Mouse (Mus musculus): Measurements from ENCODE around the gene Rab31.

The Rab31 gene

DNA sequence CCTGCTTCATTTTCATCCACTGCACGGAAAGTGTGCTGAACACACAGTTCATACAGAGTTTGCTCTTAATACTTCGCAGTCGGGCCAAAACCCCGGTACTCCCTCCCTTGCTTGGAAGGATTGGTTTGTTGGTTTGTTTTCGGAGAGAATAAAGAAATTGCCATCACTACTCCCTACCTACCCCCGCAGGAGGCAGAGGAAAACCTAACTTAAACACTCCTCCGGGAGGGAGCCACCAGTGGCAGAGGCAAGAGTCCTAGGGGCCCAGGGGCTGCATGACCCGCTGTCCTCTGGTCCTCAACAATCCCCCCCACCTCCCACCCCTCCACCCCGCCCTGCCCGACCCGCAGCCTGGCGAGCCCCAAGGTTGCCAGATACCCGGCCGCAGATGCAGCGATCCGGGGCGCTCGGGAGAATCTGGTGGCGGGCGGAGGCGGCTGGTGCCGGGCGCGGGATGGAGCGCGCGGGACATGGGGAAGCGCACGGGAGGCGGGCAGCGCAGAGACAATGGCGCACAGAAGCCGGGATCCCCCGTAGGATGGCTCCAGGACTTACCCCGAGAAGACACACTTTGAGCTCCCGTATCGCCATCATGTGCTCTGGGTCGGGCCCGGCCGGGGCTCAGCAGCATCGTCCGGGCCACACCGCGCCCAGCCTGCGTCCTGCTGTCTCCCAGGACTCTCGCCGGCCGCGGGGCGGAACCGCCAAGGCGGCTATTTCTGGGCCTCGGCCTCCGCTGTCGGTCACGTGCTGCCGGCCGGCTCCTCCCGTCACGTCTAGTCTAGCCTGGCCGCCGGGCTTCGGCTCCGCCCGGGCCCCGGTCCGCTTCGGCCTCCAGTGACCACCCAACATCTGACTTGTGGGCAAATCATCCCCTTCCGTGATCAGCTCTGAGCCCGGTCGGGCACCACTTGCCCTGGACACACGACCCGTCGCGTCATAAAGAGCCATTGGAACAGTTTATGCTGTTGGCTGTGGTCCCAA, at the start of gene Rab31:
Gene Rab31 (minus strand): TSS at position 802 of the 984 bp plus-strand sequence.
- peak; percentile 83 for DNase-seq (ENCODE audit: extremely low spot score, low spot score)

DNA sequence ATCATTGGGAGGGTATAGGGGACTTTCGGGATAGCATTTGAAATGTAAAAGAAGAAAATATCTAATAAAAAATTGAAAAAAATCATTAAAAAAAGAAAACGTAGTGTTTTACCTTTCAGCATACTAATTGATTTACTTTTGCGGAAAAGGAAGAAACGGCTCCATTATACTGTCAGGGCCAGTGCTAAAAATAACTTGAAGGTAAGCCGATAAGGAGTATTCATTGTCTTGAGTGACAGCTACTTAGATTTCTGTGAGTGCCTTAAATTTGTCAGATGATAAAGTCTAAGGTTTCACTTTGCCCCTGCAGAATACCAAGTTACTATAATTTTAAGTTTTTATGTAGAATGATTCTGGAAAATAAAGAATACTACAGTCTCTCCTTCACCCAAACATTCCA, 47.6 kb upstream of the Rab31 start:
- no peak for DNase-seq (ENCODE audit: extremely low spot score, low spot score)

DNA sequence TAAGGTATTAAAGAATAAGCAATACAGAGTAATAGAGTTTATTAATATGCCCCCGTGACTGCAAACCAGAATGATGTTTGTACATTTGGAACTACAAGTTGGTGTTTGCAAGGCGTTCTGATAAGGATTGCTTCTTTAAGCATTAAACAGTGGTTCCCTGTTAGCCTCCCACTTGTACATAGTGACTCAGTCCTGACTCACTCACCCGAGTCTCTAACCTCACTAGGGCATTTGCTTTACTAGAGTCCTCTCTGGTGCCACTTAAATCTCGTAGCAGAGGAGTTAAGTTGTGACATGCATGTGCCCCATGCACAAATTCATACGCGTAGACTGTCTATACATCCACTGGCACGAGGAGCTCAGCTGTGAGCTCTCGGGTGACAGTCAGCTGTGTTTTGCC, 41.2 kb upstream of the Rab31 start:
- no peak for DNase-seq (ENCODE audit: extremely low spot score, low spot score)

DNA sequence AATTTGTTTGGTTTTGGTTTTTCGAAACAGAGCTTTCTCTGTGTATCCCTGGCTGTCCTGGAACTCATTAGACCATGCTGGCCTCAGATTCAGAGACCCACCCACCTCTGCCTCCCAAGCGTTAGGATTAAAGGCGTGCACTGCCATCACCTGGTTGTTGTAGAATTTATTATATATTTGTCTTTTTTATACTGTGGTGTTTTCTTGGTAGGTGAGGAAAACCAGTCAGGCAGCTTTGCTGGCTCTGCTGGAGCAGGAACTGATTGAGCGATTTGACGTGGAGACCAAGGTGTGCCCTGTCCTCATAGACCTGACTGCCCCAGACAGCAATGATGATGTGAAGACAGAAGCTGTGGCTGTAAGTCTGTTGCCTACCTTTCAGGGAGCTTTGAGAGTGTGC, 38.5 kb upstream of the Rab31 start:
- DNase-seq (ENCODE audit: extremely low spot score, low spot score): no peak

DNA sequence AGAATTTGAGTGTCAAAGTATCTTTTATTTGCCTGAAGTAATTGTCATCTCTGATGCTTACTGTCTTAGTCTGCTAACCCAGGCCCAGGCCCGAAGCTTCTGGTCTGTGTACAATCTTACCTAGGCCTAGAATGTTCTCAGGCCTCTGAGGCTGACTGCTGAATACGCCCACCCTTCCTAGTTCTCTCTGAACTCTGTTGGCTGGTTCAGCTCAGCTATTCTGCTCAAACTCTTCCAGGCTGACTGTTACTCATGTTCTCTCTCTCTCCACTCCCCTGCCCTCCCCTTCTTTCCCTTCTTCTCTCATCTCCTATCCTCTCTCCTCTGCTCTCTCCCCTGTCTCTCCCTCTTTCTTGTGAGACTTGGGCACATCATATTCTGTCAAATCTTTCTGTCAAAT, 33.9 kb upstream of the Rab31 start:
- DNase-seq (ENCODE audit: extremely low spot score, low spot score): no peak

DNA sequence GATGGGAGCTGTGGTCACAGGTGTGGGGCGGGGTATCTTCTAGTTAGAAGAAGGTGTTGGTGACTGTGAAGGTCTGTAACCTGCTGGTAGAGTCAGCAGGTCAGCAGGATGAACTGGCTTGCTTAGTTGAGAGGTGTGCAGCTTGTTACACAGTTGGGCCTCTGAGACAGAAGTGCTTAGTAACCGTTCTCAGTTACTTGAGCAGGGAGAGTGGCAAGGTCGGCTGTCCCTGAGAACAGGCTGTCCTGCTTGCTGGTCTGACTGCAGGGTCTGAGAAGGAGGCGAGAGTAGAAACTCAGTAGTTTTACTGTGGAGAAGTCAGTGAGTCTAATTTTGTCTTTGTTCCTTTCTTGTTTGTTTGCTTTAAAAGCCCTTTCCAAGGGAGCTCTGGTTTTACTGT, 33.4 kb upstream of the Rab31 start:
- DNase-seq (ENCODE audit: extremely low spot score, low spot score): no peak

DNA sequence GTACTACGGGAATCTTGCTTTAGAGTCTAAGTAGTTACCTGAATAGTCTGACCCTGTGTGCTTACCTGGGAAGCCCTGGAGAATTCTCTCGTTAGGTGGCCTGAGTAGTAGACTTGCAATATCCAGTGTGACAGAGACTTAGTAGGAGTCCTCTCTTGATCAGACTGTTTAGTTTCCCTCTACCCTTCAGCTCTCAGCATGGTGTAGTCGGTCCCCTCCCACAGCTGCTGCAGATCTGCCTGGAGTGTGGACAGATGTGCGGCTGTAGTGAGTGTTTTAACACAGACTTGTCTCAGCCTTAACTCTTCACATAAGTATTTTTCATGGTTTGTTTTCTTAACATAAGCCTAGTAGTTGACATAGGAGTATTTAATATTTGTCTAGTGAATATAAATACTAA, 29.5 kb upstream of the Rab31 start:
- DNase-seq (ENCODE audit: extremely low spot score, low spot score): no peak

DNA sequence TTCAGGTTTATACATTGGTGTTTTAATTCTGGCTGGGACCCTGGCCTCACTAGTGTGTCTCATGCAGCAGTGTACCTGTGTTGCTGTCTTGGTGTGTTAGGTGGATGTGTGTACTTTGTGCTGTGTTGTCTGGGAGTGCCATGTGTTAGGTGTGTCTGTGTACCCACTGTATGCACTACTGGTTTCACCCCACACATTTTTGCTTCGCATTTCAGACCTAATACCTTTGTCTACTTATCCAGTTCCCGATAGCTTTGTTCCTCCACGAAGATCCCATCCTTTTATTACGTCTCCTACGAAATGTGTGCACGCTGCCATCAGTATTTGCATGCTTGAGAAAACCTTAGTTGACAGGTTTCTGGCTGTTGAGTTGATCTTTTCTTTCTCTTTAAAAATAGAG, 27.9 kb upstream of the Rab31 start:
- DNase-seq (ENCODE audit: extremely low spot score, low spot score): no peak

DNA sequence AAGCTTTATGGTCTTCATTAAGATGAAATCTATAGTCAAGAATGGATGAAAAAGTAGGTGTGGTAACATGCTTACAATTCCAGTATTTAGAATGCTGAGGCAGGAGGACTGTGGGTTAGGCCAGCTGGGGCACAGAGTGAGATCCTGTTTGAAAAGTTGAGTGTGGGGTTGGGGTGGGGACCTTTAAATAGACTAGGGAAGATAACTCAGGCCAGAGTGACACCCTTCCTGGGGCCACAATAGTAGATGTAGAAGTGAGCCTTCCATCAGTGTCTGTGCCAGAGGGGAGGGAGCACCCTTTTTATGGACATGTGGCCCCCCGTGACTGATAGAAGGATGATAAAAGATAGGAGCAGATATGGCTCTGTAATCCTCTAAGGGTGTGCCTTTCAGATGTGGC, 26.8 kb upstream of the Rab31 start:
- no peak for DNase-seq (ENCODE audit: extremely low spot score, low spot score)

DNA sequence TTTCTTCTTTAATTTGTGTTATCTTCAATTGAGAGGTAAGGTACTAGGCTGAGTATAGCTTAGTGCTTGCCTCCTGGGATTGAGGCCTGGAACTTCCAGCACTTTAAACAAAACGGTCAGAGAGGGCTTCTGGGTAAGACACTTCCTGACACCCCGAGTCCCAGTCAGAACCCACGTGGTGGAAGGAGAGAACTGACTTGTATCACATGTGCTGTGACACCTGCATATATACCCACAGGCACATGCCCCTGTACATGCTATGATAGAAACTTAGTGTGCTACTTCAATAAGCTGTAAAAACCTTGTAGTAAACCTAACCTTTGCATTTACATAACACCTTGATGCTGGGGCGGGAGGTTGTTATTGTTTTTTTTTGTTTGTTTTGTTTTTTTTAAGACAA, 25.9 kb upstream of the Rab31 start:
- no peak for DNase-seq (ENCODE audit: extremely low spot score, low spot score)

DNA sequence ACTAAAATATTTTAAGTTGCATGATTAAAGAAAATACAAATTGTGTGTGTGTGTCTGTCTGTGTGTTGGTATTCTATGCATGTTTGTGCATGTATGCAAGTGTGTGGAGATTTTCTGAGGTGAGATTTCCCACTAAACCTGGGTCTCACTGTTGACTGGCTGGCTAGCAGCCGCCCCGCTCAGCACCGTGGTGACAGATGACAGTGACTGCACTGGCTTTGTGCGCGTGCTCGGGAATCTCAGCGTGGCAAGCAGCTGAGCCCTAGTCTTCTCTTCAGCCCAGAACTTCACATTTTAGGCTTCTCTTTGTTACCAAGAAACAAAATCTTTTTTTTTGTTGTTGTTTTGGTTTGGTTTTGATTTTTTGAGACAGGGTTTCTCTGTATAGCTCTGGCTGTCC, 23.5 kb upstream of the Rab31 start:
- DNase-seq (ENCODE audit: extremely low spot score, low spot score): no peak

DNA sequence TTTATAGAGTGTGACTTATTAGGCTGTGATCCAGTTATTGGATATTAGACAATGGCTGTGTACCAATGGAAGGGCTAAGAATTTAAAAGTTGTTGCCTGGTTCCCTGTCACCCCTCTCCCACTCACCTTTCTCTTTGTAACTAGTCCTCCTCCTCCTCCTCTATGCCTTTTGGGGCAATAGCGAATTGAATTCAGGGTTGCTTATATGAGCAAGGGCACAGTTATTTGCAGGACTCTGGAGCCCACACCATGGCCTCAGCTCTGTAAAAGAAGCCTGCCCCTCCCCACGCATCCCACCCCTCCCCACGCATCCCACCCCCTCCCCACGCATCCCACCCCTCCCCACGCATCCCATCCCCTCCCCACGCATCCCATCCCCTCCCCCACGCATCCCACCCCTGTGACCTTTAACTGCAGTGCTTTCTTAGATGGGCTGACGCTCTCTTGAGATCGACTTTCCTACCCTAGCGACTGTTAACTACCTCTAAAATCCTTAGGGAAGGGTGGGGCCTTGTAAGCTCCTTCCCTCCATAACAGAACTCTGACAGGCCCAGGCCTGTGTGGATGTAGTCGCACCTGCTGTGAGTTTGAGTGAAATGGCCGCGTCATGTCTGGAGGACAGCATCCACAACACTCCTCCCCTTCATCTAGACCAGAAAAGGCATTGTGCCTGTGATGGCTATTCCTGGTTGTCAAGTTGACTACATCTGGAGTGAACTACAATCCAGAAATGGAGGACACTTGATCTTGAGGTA, 21.7 kb upstream of the Rab31 start:
- DNase-seq (ENCODE audit: extremely low spot score, low spot score): no peak

DNA sequence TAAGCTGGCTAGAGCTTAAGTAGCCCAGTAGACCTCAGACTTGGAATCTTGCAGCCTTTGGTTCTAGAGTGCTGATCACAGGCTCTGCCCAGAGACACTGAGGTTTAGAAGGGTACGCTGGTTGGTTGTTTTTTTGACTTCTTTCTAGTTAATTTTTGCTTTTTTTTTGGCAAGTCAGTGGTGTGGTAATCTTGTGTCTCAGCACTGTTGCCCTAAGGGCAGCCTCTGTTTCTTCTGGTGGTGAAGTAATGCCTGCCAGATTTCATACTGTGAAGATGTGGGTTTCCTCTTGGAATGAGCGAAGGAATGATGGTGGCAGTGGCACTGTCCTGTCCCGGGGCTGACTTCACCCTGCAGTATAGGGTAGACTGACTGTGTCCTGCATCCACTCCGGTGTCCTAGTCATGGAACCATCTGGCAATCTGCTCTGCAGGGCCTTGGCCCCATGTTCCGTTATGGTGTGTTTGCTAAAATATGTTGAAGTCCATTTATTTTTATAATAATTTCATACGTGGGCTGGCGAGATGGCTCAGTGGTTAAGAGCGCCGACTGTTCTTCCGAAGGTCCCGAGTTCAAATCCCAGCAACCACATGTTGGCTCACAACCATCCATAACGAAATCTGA, 20.9 kb upstream of the Rab31 start:
- no peak for DNase-seq (ENCODE audit: extremely low spot score, low spot score)

DNA sequence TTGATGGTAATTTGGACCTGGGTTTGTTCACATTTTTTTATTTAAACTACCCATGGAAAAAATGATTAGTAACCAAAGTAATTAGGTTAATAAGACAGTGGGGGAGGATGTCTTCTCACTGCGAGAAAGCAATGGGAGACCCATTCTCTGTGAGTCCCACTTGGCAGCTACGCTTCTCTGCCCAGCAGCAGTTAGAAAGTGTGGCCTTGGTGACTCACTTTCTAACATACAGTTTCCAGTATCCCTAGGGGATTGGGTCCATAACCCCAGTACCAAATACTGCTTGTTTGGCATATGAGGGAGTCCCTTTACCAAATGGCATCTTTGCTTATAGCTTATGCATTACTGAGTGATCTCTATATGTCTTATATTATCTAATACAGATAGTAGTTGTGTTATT, 18.6 kb upstream of the Rab31 start:
- no peak for DNase-seq (ENCODE audit: extremely low spot score, low spot score)

DNA sequence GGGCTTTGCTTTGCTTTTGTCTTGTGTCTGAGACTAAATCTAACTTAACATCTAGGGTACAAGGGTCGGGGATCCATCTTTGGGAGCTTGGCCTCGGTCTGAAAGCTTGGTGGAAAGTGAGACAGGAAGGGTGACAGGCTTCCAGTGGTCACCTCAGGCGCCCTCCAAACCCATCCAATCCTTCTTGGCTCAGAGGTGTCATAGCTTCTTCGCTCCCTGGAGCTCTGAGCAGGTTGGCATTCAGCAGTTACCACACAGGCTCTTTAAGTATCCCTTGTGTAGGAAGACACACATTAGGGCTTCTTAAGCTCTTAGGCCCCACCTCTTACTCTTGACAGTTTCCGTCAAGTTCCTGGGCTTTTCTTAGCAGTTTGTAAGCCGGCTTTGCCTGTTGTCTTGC, 17.0 kb upstream of the Rab31 start:
- DNase-seq (ENCODE audit: extremely low spot score, low spot score): no peak

DNA sequence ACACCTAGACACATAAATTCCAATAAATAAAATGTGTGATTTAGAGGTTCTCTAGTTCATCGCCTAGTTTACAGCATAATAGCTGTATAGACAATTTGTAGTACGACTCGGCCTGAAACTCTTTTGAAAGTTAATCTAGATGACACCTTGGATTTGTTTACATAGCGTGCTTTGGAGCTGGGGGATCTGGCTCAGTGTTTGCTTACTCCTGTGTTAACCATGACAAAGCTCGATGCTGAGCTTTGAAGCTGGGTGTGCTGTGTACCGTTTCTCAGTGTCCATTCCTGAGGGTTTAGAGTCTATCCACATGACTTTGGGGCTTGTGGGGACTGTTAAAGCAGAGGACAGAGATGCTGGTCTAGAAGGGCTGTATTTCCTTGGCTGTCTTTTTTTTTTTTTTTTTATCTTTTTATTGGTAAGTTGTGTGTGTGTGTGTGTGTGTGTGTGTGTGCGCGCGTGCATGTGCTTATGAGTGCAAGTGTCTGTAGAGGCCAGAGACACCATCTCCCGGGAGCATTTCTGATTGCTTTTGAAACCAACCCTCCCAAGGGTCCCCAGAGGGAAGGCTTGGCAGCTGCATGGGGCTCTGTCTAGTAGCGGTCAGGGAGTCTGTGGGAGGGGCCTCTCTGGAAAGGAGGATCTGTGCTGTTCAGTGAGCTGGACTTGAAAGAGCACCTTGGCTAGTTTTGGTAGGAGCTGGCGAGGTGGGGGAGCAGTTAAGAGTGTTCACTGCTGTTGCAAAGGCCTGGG, 16.2 kb upstream of the Rab31 start:
- DNase-seq (ENCODE audit: extremely low spot score, low spot score): no peak

DNA sequence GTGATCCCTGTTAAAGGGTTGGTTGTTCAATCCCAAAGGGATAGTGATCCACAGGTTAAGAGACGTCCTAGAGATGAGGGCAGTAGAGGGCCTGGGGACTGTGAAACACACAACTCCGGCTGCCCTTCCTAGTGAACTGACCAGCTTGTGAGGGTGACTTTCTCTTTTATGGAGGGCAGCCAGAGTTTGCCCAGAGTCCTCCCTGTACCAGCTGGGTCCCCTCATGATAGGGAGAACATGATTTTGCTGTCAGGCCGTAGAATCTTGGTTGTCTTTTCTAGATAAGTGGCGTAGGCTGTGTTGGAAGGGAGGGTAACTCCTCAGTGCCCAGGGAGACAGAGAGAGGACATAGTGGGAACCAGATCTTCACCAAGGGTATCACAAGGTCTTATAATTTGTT, 14.7 kb upstream of the Rab31 start:
- no peak for DNase-seq (ENCODE audit: extremely low spot score, low spot score)

DNA sequence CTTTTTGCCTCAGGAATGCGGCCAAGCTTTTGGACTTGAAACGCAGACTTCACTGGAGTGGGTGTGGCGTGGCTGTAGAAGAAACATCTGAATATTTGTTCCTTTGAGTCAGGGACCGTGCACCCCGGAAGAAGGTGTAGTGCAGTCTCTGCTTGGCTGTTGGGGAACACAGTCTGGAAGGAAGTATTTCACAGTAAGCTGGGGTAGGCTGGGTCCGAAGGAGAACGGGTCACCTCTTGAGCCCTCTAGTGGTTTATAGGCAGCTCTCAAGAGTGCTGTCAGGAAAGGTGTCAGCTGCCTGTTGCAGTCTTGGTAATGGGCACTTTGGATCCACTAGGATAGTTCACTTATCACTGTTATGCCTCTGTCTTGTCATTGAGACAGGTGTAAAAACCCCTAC, 13.7 kb upstream of the Rab31 start:
- DNase-seq (ENCODE audit: extremely low spot score, low spot score): no peak

DNA sequence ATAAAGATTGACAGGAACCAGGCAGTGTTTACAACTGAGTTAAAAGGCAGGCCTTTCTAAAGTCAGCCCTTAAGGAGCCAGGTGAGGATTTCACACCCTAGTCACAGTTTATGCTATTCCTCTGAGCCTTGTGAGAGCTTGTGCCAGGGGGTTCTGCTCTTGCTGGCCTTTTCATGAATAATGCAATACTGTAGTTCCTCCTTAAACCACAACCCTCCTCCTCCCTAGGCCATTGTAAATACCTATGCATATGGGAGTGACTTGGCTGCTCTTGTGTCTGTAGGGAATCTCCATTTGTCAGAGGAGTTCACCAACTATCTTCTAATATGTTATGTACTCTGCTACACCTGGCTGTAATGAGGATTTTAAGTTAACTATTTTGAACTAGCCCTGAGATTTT, 13.2 kb upstream of the Rab31 start:
- DNase-seq (ENCODE audit: extremely low spot score, low spot score): no peak

DNA sequence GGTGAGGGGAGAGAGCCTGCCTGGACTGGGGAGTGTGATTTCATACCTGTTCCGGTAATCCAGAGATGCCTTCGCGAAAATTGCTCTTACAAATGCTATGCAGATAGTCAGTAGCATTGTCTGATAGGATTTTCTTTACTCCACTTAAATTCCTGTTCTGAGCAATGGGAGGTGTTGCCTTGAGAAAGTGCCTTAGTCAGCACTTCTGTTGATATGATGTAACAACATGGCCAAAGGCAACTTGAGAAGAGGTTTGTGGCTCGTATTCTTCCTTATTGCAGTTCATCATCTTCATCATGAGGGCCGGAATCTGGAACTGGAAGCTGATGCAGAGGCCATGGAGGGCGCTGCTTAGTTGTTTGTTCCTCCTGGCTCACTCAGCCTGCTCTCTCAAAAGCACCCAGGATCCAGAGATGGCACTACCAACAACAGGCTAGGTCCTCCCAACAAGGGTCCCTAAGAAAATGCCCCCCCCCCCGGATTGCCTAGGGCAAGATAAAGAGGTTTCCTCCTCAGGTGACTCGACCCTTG, 12.1 kb upstream of the Rab31 start:
- no peak for DNase-seq (ENCODE audit: extremely low spot score, low spot score)
